Mouse (Mus musculus) CD4-positive, CD25-positive, alpha-beta regulatory T cell, adult 4 months (primary cell): Measurements from ENCODE around the gene Slc17a5. TPM values are rescaled to one million over a fixed set of nuclear protein-coding genes. Genes with fewer than 3 reads are reported as not detected.

Experiments used
- polyA plus RNA-seq, 2 experiments: library from polyadenylated mRNA; unstranded; fragments of 100-300 nt; shearing (Covaris generic); gene quantifications; one replicate each; pipeline ENCODE4 v1.2.1; 2017

Gene Slc17a5
- polyA plus RNA-seq, 2 experiments from 2014 or later, result 11.0 to 11.8 TPM

Other genes with a start within 250 kb of the Slc17a5 start
- gene Gsta2, start 232.3 kb downstream of the Slc17a5 start, polyA plus RNA-seq, result not detected
- not detected for gene Dppa5a, start 219.9 kb downstream of the Slc17a5 start, polyA plus RNA-seq
- not detected for gene Ooep, start 209.3 kb downstream of the Slc17a5 start, polyA plus RNA-seq
- 1 to 10 TPM; 2.6 to 4.7 TPM for gene Ddx43, start 192.3 kb downstream of the Slc17a5 start, polyA plus RNA-seq
- gene Cgas, start 144.8 kb downstream of the Slc17a5 start, polyA plus RNA-seq, result 1 to 10 TPM; 2.3 to 3.1 TPM
- 10 to 100 TPM; 15.6 to 19.1 TPM for gene Mto1, start 139.8 kb downstream of the Slc17a5 start, polyA plus RNA-seq
- under 1 TPM in 1 of 2 experiments, not detected in 1; 0.51 TPM for gene Gm17324, start 139.3 kb downstream of the Slc17a5 start, polyA plus RNA-seq
- over 10,000 TPM; 10,256 to 11,102 TPM for gene Eef1a1, start 98.9 kb downstream of the Slc17a5 start, polyA plus RNA-seq
- not detected for gene Cd109, start 27.5 kb upstream of the Slc17a5 start, polyA plus RNA-seq